Mouse (Mus musculus) liver, postnatal 0 days (tissue): ENCODE measurements around the gene Itga5. TPM values are rescaled to one million over a fixed set of nuclear protein-coding genes. Genes with fewer than 3 reads are reported as not detected.
A peak's percentile ranks its signal among the peaks of the same experiment; 100 is the strongest.

Experiments used
- ATAC-seq: fragments of 200-750 bp; cut with Nextera tagmentation; 2 replicates; pipeline ENCODE4 v1.8.0; 2017; ENCODE audit warnings: mild to moderate bottlenecking, moderate library complexity
- DNase-seq: peaks from one replicate; pipeline ENCODE4 v3.0.0-alpha.2; 2016
- H3K27ac ChIP-seq: fragments of 300-500 bp; sonication (generic); 2 replicates; pipeline ENCODE4 v1.5.1; 2014; ENCODE audit warnings: antibody characterized with exemption, moderate library complexity, mild to moderate bottlenecking, low read depth
- H3K27me3 ChIP-seq: fragments of 300-500 bp; sonication (generic); 2 replicates; pipeline ENCODE4 v1.6.1; 2014; ENCODE audit warnings: low read length, control low read depth, mixed read lengths; ENCODE audit not compliant: insufficient read depth
- H3K36me3 ChIP-seq: fragments of 300-500 bp; sonication (generic); replicated peaks from 2 replicates; pipeline ENCODE4 v1.6.1; 2014; ENCODE audit warnings: mild to moderate bottlenecking, control low read depth, low read length, moderate library complexity, mixed read lengths; ENCODE audit not compliant: insufficient read depth
- H3K4me1 ChIP-seq: fragments of 300-500 bp; sonication (generic); 2 replicates; pipeline ENCODE4 v1.6.1; 2014; ENCODE audit warnings: antibody characterized with exemption, mild to moderate bottlenecking, control low read depth; ENCODE audit not compliant: insufficient read depth
- H3K4me2 ChIP-seq: fragments of 300-500 bp; sonication (generic); 2 replicates; pipeline ENCODE4 v1.6.1; 2014; ENCODE audit warnings: low read depth, mild to moderate bottlenecking, low read length, moderate library complexity, mixed read lengths
- H3K4me3 ChIP-seq: fragments of 300-500 bp; sonication (generic); 2 replicates; pipeline ENCODE4 v1.5.1; 2014; ENCODE audit warnings: low read depth, low read length
- H3K9ac ChIP-seq: fragments of 300-500 bp; sonication (generic); replicated peaks from 2 replicates; pipeline ENCODE4 v1.6.1; 2014; ENCODE audit warnings: mild to moderate bottlenecking, moderate library complexity
- H3K9me3 ChIP-seq: fragments of 300-500 bp; sonication (generic); 2 replicates; pipeline ENCODE4 v1.6.1; 2016; ENCODE audit warnings: mild to moderate bottlenecking, control low read depth, low read length, mixed read lengths
- CTCF ChIP-seq: sonication (generic); IDR thresholded peaks from 2 replicates; pipeline ENCODE4 v1.5.1; 2016; ENCODE audit warnings: antibody characterized with exemption, low read depth
- EP300 ChIP-seq: IDR thresholded peaks from 2 replicates; pipeline ENCODE4 v1.6.1; 2016; ENCODE audit warnings: antibody characterized with exemption, low read depth, mild to moderate bottlenecking
- whole genome bisulfite sequencing: fragments of 180-500 bp; shearing (Covaris S2); extraction: QIAGEN DNeasy Blood & Tissue Kit; methylation state at CpG from one replicate; pipeline ENCODE4 v1.1.7; 2014; ENCODE audit not compliant: insufficient replicate concordance; 5-methylcytosine and 5-hydroxymethylcytosine counted together
- polyA plus RNA-seq: library from polyadenylated mRNA; unstranded; fragments of >200 nt; fragmentation: Nextera tagmentation; extraction: Ambion mirVana; gene quantifications from 2 replicates; pipeline ENCODE4 v1.2.1, GENCODE M21; 2015

The Itga5 gene
- polyA plus RNA-seq, 1 experiment from 2014 or later = 16.0 TPM

- H3K27me3 ChIP-seq = no peaks in the 10 kb centered on the region
- H3K36me3 ChIP-seq = peaks cover 14% of the 10 kb centered on the region
- DNase-seq = no peak
- peaks cover 11% of the 10 kb centered on the region for H3K4me1 ChIP-seq
- no peak overlapping the region for H3K4me3 ChIP-seq
- H3K9me3 ChIP-seq = no peaks in the 10 kb centered on the region
- no peak for TF ChIP-seq EP300
- TF ChIP-seq CTCF = no peak
- 77% methylated on average over 22 of the region's 22 CpGs for WGBS
- H3K9ac ChIP-seq = no peak overlapping the region
- peak overlapping the region; percentile 10; the same call in 1 of the 2 replicates for H3K4me2 ChIP-seq
- no peak for ATAC-seq
- H3K27ac ChIP-seq = no peak overlapping the region
Observed at GRCm38 (mm10) chr15:103314181-103314580, 52.4 kb downstream of the Itga5 start.

- Histone ChIP-seq H3K4me3 (no peak overlapping the region), H3K27me3 (no peaks in the 10 kb centered on the region), H3K9me3 (no peaks in the 10 kb centered on the region), H3K4me1 (peaks cover 17% of the 10 kb centered on the region), H3K4me2 (no peak overlapping the region), H3K9ac (no peak overlapping the region), H3K36me3 (peaks cover 14% of the 10 kb centered on the region), H3K27ac (0 out of 2 replicates have a peak overlapping the region, but pooled peaks have one; percentile 48)
- DNase-seq = peak; percentile 43
- 28% methylated on average over 18 of the region's 18 CpGs for whole genome bisulfite sequencing
- TF ChIP-seq EP300 (no peak), CTCF (peak; percentile 87)
- no peak for ATAC-seq
Observed at GRCm38 (mm10) chr15:103313495-103314095, 53.0 kb downstream of the Itga5 start.

GRCm38 (mm10) chr15:103310365-103310910 lies 56.1 kb downstream of the Itga5 start, which contains the start of gene Gpr84:
Gene Gpr84 (minus strand): TSS chr15:103310612.
- Histone ChIP-seq H3K27me3 (0 out of 2 replicates have a peak, but pooled peaks cover 2% of the 10 kb centered on the region), H3K4me3 (peak within 1 kb of the TSS; percentile 30), H3K27ac (peak within 1 kb of the TSS; percentile 60), H3K4me1 (peaks cover 40% of the 10 kb centered on the region), H3K9me3 (no peaks in the 10 kb centered on the region), H3K36me3 (no peaks in the 10 kb centered on the region), H3K4me2 (peak within 1 kb of the TSS; percentile 65), H3K9ac (no peak within 1 kb of the TSS)
- DNase-seq (no peak), ATAC-seq (no peak)
- WGBS = 20% methylated on average over 6 of the region's 6 CpGs
- TF ChIP-seq CTCF (no peak), EP300 (no peak)

- DNase-seq = no peak
- H3K4me3 ChIP-seq = peak overlapping the region; percentile 30
- H3K4me2 ChIP-seq = peak overlapping the region; percentile 65
- no peaks in the 10 kb centered on the region for H3K9me3 ChIP-seq
- no peaks in the 10 kb centered on the region for H3K36me3 ChIP-seq
- peak overlapping the region; percentile 62 for H3K27ac ChIP-seq
- WGBS = 63% methylated on average over 26 of the region's 26 CpGs
- peaks cover 44% of the 10 kb centered on the region for H3K4me1 ChIP-seq
- H3K27me3 ChIP-seq = 0 out of 2 replicates have a peak, but pooled peaks cover 2% of the 10 kb centered on the region
- no peak for TF ChIP-seq CTCF
- TF ChIP-seq EP300 = no peak
- H3K9ac ChIP-seq = peak overlapping the region; percentile 26; the same call in 1 of the 2 replicates
- no peak for ATAC-seq
Observed at GRCm38 (mm10) chr15:103308876-103309580, 57.5 kb downstream of the Itga5 start.

DNA sequence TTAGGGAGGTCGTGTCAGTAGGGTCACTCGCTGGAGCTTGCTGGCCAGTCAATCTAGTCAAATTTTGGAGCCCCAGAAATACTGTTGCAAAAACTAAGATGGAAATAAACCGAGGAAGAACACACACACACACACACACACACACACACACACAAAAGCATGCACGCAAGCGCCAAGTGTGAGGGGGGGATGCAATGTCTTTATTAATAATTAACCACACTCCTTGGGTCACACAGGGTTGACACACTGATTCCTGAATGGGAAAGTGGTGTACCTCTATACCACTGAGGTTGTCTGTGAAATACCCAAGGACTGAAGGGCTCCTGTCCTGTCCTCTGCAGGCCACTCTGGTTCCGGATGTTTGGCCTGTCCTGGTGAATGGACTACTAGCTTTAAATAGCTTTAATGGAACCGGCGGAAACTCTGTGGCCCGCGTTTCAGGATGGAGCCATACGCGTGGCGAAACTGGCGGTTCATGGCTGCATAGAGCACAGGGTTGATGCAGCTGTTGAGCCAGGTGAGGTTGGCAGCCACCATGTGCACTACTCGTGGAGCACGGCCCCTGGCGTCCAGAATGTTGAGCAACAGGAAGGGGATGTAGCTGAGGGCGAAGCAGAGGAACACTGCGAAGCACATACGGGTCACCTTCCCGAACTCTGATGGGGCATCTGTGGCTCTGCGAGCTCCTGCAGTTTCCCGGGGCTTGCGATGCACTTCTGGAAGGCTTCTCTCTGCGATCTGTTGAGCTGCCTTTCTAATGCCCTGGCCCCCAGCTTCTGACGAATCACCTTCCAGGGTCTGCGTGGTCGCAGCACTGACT lies 58.3 kb downstream of the Itga5 start:
- H3K9ac ChIP-seq = peak overlapping the region; percentile 26; the same call in 1 of the 2 replicates
- H3K27ac ChIP-seq = peak overlapping the region; percentile 62

More for the DNA sequence above, 58.3 kb downstream of the Itga5 start:
- Histone ChIP-seq H3K9me3 (no peaks in the 10 kb centered on the region), H3K27me3 (0 out of 2 replicates have a peak, but pooled peaks cover 2% of the 10 kb centered on the region), H3K36me3 (no peaks in the 10 kb centered on the region), H3K4me2 (peak overlapping the region; percentile 65), H3K4me3 (peak overlapping the region; percentile 30), H3K4me1 (peaks cover 45% of the 10 kb centered on the region)
- WGBS = 22% methylated on average over 28 of the region's 28 CpGs
- TF ChIP-seq CTCF = peak; percentile 53
- no peak for TF ChIP-seq EP300
- ATAC-seq (peak; percentile 16; the same call in 1 of the 2 replicates), DNase-seq (peak; percentile 64)
